14 mouse cellular contexts compared by ENCODE assay signal in the genomic region with DNA sequence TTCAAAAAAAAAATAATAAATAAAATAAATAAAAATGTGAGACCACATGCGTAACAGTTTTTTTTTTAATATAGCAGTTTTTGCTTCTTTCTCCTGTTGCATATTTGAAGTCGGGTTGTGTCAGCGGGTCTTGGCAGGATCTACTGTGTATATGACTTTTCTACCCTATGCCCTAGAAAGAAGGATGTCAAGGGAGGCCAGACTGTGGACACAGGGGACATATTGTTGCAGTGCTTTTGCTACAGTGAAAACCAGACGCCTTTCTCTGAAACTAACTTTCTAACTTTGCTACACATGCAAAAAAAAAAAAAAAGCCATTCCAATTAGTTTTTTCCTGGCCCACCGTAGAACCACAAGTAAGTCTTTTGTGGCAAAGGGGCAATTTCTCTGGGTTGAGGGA.
"Had no signal": no experiment of that assay in that cellular context is flagged by ENCODE, and none has a peak within 500 bp of the region (broad histone marks: within the 10 kb centered on the region; RNA-seq: fewer than 3 reads in every experiment).

No protein-coding gene starts in this region.

- H3K27ac ChIP-seq: liver, embryonic 14.5 days; midbrain, embryonic 12.5 days; neural tube, embryonic 12.5 days; stomach, embryonic 15.5 days; stomach, postnatal 0 days had no signal

- H3K36me3 ChIP-seq: midbrain, embryonic 12.5 days; neural tube, embryonic 12.5 days; stomach, embryonic 15.5 days had no signal

- H3K9me3 ChIP-seq: megakaryocyte, embryonic 14.5 days; midbrain, embryonic 12.5 days; neural tube, embryonic 12.5 days; stomach, embryonic 15.5 days had no signal

- H3K4me1 ChIP-seq: midbrain, embryonic 12.5 days; neural tube, embryonic 12.5 days; stomach, embryonic 15.5 days had no signal

- H3K4me2 ChIP-seq: midbrain, embryonic 12.5 days; neural tube, embryonic 12.5 days; stomach, embryonic 15.5 days had no signal

- H3K4me3 ChIP-seq: megakaryocyte, embryonic 14.5 days; midbrain, embryonic 12.5 days; neural tube, embryonic 12.5 days; stomach, embryonic 15.5 days had no signal

- H3K27me3 ChIP-seq: megakaryocyte, embryonic 14.5 days; midbrain, embryonic 12.5 days; neural tube, embryonic 12.5 days; stomach, embryonic 15.5 days had no signal

- H3K9ac ChIP-seq: liver, embryonic 14.5 days; midbrain, embryonic 12.5 days; neural tube, embryonic 12.5 days; stomach, embryonic 15.5 days had no signal

- DNase-seq: lung, adult 18-20 months; lung, postnatal 10 days; lung, postnatal 4 days; midbrain, embryonic 14.5 days; right cerebral cortex, postnatal 14 days; thymus, adult 2 months; thymus, postnatal 25 days; thymus, postnatal 4 days had no signal
